15 mouse cellular contexts compared by ENCODE assay signal in genomic region chr2:168577381-168577780, GRCm38 (mm10). TPM values are rescaled to one million over a fixed set of nuclear protein-coding genes. Genes with fewer than 3 reads are reported as not detected.
DNase-seq lines count a peak whose midpoint lies in the region; ATAC-seq and TF ChIP-seq lines count a peak whose summit lies in the region.
"Had no signal": no experiment of that assay in that cellular context is flagged by ENCODE, and none has a peak within 500 bp of the region (broad histone marks: within the 10 kb centered on the region; RNA-seq: fewer than 3 reads in every experiment).

No protein-coding gene starts in this region.

- DNase-seq in gastrocnemius, adult 2 months = no peak
- no peak for DNase-seq in gastrocnemius, adult 8-10 months (ENCODE audit: low spot score in 2 of 2)
- DNase-seq in kidney, postnatal 14 days = no peak
- peak; percentile 33 for DNase-seq in thymus, postnatal 0 days (ENCODE audit: low spot score)
- no peak for DNase-seq in thymus, postnatal 14 days
- no peak for DNase-seq in T-cell, adult 2 months (ENCODE audit: low spot score)
- DNase-seq: adrenal gland, postnatal 14 days; cerebellum, postnatal 10 days; layer of hippocampus, postnatal 36 days; liver; right cerebral cortex, postnatal 14 days; thymus, postnatal 25 days had no signal

- H3K9ac ChIP-seq in kidney, embryonic 14.5 days (ENCODE audit: low read depth, low read length) = no peak overlapping the region
- H3K9ac ChIP-seq: hindbrain, embryonic 15.5 days had no signal

- TF ChIP-seq CTCF in gastrocnemius, adult 2 months (IDR thresholded peaks at IDR 0.05) = no peak

- H3K4me1 ChIP-seq in kidney, embryonic 14.5 days (ENCODE audit: control insufficient read depth, insufficient read depth, low read length) = peaks cover 44% of the 10 kb centered on the region

- H3K4me3 ChIP-seq in gastrocnemius, adult 2 months = no peak overlapping the region
- H3K4me3 ChIP-seq in kidney, embryonic 14.5 days (ENCODE audit: low read length) = no peak overlapping the region
- H3K4me3 ChIP-seq: hindbrain, embryonic 15.5 days had no signal

- no peaks in the 10 kb centered on the region for H3K27me3 ChIP-seq in kidney, embryonic 14.5 days (ENCODE audit: control insufficient read depth, insufficient read depth, low read length)
- H3K27me3 ChIP-seq: hindbrain, embryonic 15.5 days had no signal

- no peaks in the 10 kb centered on the region for H3K9me3 ChIP-seq in kidney, embryonic 14.5 days (ENCODE audit: control insufficient read depth, low read length)
- H3K9me3 ChIP-seq: hindbrain, embryonic 15.5 days had no signal

- intact Hi-C loops in gastrocnemius, adult 2 months (cut with DNase I) = no loop called here

- H3K36me3 ChIP-seq in kidney, embryonic 14.5 days (ENCODE audit: control insufficient read depth, insufficient read depth, low read length) = no peaks in the 10 kb centered on the region
- H3K36me3 ChIP-seq: hindbrain, embryonic 15.5 days had no signal

- H3K27ac ChIP-seq in gastrocnemius, adult 2 months = peak overlapping the region; percentile 63; the same call in 1 of the 2 replicates
- no peak overlapping the region for H3K27ac ChIP-seq in kidney, embryonic 14.5 days (ENCODE audit: low read depth, low read length)
- H3K27ac ChIP-seq: hindbrain, embryonic 15.5 days had no signal

- WGBS in kidney, embryonic 14.5 days = 49% methylated on average over 7 of the region's 7 CpGs

- peak; percentile 25; the same call in 1 of the 2 replicates for ATAC-seq in kidney, embryonic 14.5 days (ENCODE audit: low FRiP score, low TSS enrichment)
- no peak for ATAC-seq in frontal cortex, adult (ENCODE audit: low TSS enrichment)

- H3K4me2 ChIP-seq in kidney, embryonic 14.5 days (replicated peaks; ENCODE audit: low read depth, low read length) = no peak overlapping the region
- H3K4me2 ChIP-seq: hindbrain, embryonic 15.5 days had no signal

RNA-seq across cellular contexts. Expression of gene Nfatc2, which starts 24.1 kb away (rescaled TPM):
- 1 to 10 TPM; 7.1 to 9.1 TPM for total RNA-seq in gastrocnemius, adult 2 months (2021)
- 10 to 100 TPM in 3 of 4 experiments, 1 to 10 TPM in 1; 7.8 to 13.6 (median 10.3) TPM for total RNA-seq in gastrocnemius, adult 8-10 months (2022)
- polyA plus RNA-seq in kidney, embryonic 14.5 days (2014; fragmentation: Nextera tagmentation; extraction: Ambion mirVana) = 1.7 and 2.7 TPM in 2 replicates
- 3.1 and 4.0 TPM in 2 replicates for polyA plus RNA-seq in thymus, postnatal 0 days (2015; fragmentation: Nextera tagmentation; extraction: Ambion mirVana)
